Mouse (Mus musculus): ENCODE results near the gene Rab37. TPM values are rescaled to one million over a fixed set of nuclear protein-coding genes. Genes with fewer than 3 reads are reported as not detected.

Rab37 gene
- polyA plus RNA-seq, 1 experiment from 2014 or later: 1.7 TPM

GRCm38 (mm10) chr11:115189304-115189703, 98.1 kb downstream of the Rab37 start:
- no peak overlapping the region for H3K4me3 ChIP-seq (ENCODE audit: low read depth, low read length)
- 90% methylated on average over 6 of the region's 6 CpGs for WGBS
- H3K4me2 ChIP-seq (replicated peaks; ENCODE audit: low read depth): no peak overlapping the region
- no peaks in the 10 kb centered on the region for H3K9me3 ChIP-seq (ENCODE audit: control insufficient read depth, low read length)
- H3K36me3 ChIP-seq (ENCODE audit: control insufficient read depth, insufficient read depth, low read length): no peaks in the 10 kb centered on the region
- no peak overlapping the region for H3K27ac ChIP-seq (replicated peaks)
- H3K4me1 ChIP-seq (replicated peaks; ENCODE audit: control insufficient read depth, insufficient read depth): peaks cover 3% of the 10 kb centered on the region; the same call in 1 of the 2 replicates
- no peak for DNase-seq (ENCODE audit: low spot score)
- H3K9ac ChIP-seq (ENCODE audit: low read length): no peak overlapping the region
- no peaks in the 10 kb centered on the region for H3K27me3 ChIP-seq (ENCODE audit: control insufficient read depth, insufficient read depth, low read length)
- TF ChIP-seq CTCF (IDR thresholded peaks at IDR 0.05; ENCODE audit: low read depth) (no peak), EP300 (optimal IDR thresholded peaks at IDR 0.05) (no peak)
- no peak for ATAC-seq (ENCODE audit: low FRiP score, low TSS enrichment)

- Histone ChIP-seq H3K36me3 (ENCODE audit: control insufficient read depth, insufficient read depth, low read length) (no peaks in the 10 kb centered on the region; the same call in 1 of the 2 replicates), H3K27ac (replicated peaks) (no peak overlapping the region), H3K9me3 (ENCODE audit: control insufficient read depth, low read length) (no peaks in the 10 kb centered on the region), H3K4me3 (ENCODE audit: low read depth, low read length) (no peak overlapping the region), H3K4me1 (replicated peaks; ENCODE audit: control insufficient read depth, insufficient read depth) (0 out of 2 replicates have a peak, but pooled peaks cover 3% of the 10 kb centered on the region), H3K9ac (ENCODE audit: low read length) (0 out of 2 replicates have a peak overlapping the region, but pooled peaks have one; percentile 18), H3K4me2 (replicated peaks; ENCODE audit: low read depth) (no peak overlapping the region), H3K27me3 (ENCODE audit: control insufficient read depth, insufficient read depth, low read length) (no peaks in the 10 kb centered on the region)
- ATAC-seq (ENCODE audit: low FRiP score, low TSS enrichment) (peak; percentile 55), DNase-seq (ENCODE audit: low spot score) (peak; percentile 58)
- TF ChIP-seq CTCF (IDR thresholded peaks at IDR 0.05; ENCODE audit: low read depth) (no peak), EP300 (optimal IDR thresholded peaks at IDR 0.05) (no peak)
- WGBS: 47% methylated on average over 9 of the region's 9 CpGs
These were observed 100.9 kb downstream of the Rab37 start for GRCm38 (mm10) chr11:115192180-115192579.

DNA sequence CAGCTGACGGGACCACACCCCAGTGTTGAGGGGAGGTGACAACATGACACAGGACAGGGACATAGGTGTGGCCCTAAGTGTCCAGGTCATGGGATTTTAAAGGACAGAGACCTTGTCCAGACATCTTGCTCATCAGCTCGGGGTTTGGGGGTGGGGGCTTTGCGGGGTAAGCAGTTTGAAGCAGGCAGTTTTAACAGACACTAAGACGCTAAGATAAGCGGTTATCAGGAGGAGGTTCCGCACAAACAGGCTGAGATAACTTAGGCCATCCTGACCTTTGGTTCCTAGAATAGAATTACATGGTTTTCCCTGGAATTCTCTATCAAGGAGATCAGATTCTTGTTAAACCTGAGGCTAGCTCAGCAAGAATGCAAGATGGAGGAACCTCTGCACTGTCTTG, 103.5 kb downstream of the Rab37 start:
- H3K4me3 ChIP-seq (ENCODE audit: low read depth, low read length): no peak overlapping the region
- H3K27ac ChIP-seq (replicated peaks): no peak overlapping the region
- H3K9me3 ChIP-seq (ENCODE audit: control insufficient read depth, low read length): no peaks in the 10 kb centered on the region
- H3K4me1 ChIP-seq (replicated peaks; ENCODE audit: control insufficient read depth, insufficient read depth): no peaks in the 10 kb centered on the region
- WGBS: 79% methylated on average over 6 of the region's 6 CpGs
- no peak for DNase-seq (ENCODE audit: low spot score)
- ATAC-seq (ENCODE audit: low FRiP score, low TSS enrichment): no peak
- TF ChIP-seq EP300 (optimal IDR thresholded peaks at IDR 0.05): no peak
- TF ChIP-seq CTCF (IDR thresholded peaks at IDR 0.05; ENCODE audit: low read depth): no peak
- no peaks in the 10 kb centered on the region for H3K27me3 ChIP-seq (ENCODE audit: control insufficient read depth, insufficient read depth, low read length)
- H3K9ac ChIP-seq (ENCODE audit: low read length): no peak overlapping the region
- H3K4me2 ChIP-seq (replicated peaks; ENCODE audit: low read depth): no peak overlapping the region
- H3K36me3 ChIP-seq (ENCODE audit: control insufficient read depth, insufficient read depth, low read length): peaks cover 2% of the 10 kb centered on the region; the same call in 1 of the 2 replicates

- no peak overlapping the region for H3K4me3 ChIP-seq (ENCODE audit: low read depth, low read length)
- H3K27me3 ChIP-seq (ENCODE audit: control insufficient read depth, insufficient read depth, low read length): no peaks in the 10 kb centered on the region
- H3K4me1 ChIP-seq (replicated peaks; ENCODE audit: control insufficient read depth, insufficient read depth): no peaks in the 10 kb centered on the region
- ATAC-seq (ENCODE audit: low FRiP score, low TSS enrichment): no peak
- no peaks in the 10 kb centered on the region for H3K9me3 ChIP-seq (ENCODE audit: control insufficient read depth, low read length)
- DNase-seq (ENCODE audit: low spot score): no peak
- H3K36me3 ChIP-seq (ENCODE audit: control insufficient read depth, insufficient read depth, low read length): peaks cover 2% of the 10 kb centered on the region; the same call in 1 of the 2 replicates
- no peak overlapping the region for H3K27ac ChIP-seq (replicated peaks)
- H3K4me2 ChIP-seq (replicated peaks; ENCODE audit: low read depth): no peak overlapping the region
- TF ChIP-seq CTCF (IDR thresholded peaks at IDR 0.05; ENCODE audit: low read depth) (no peak), EP300 (optimal IDR thresholded peaks at IDR 0.05) (no peak)
- H3K9ac ChIP-seq (ENCODE audit: low read length): no peak overlapping the region
- WGBS: 77% methylated on average over 5 of the region's 5 CpGs
These were observed 104.7 kb downstream of the Rab37 start for GRCm38 (mm10) chr11:115195933-115196332.

- Histone ChIP-seq H3K4me2 (replicated peaks; ENCODE audit: low read depth) (no peak overlapping the region), H3K9me3 (ENCODE audit: control insufficient read depth, low read length) (no peaks in the 10 kb centered on the region), H3K4me3 (ENCODE audit: low read depth, low read length) (no peak overlapping the region), H3K9ac (ENCODE audit: low read length) (no peak overlapping the region), H3K27ac (replicated peaks) (no peak overlapping the region), H3K4me1 (replicated peaks; ENCODE audit: control insufficient read depth, insufficient read depth) (no peaks in the 10 kb centered on the region), H3K27me3 (ENCODE audit: control insufficient read depth, insufficient read depth, low read length) (no peaks in the 10 kb centered on the region), H3K36me3 (ENCODE audit: control insufficient read depth, insufficient read depth, low read length) (peaks cover 6% of the 10 kb centered on the region; the same call in 1 of the 2 replicates)
- WGBS: 84% methylated on average over 8 of the region's 8 CpGs
- ATAC-seq (ENCODE audit: low FRiP score, low TSS enrichment) (no peak), DNase-seq (ENCODE audit: low spot score) (no peak)
- no peak for TF ChIP-seq CTCF (IDR thresholded peaks at IDR 0.05; ENCODE audit: low read depth)
- no peak for TF ChIP-seq EP300 (optimal IDR thresholded peaks at IDR 0.05)
These were observed 106.3 kb downstream of the Rab37 start for GRCm38 (mm10) chr11:115197558-115197957.

- H3K9ac ChIP-seq (ENCODE audit: low read length): no peak overlapping the region
- 51% methylated on average over 12 of the region's 12 CpGs for WGBS
- TF ChIP-seq EP300 (optimal IDR thresholded peaks at IDR 0.05): no peak
- no peak for TF ChIP-seq CTCF (IDR thresholded peaks at IDR 0.05; ENCODE audit: low read depth)
- ATAC-seq (ENCODE audit: low FRiP score, low TSS enrichment) (no peak), DNase-seq (ENCODE audit: low spot score) (no peak)
- H3K4me1 ChIP-seq (replicated peaks; ENCODE audit: control insufficient read depth, insufficient read depth): no peaks in the 10 kb centered on the region
- H3K4me3 ChIP-seq (ENCODE audit: low read depth, low read length): no peak overlapping the region
- no peak overlapping the region for H3K27ac ChIP-seq (replicated peaks)
- peaks cover 12% of the 10 kb centered on the region; the same call in 1 of the 2 replicates for H3K36me3 ChIP-seq (ENCODE audit: control insufficient read depth, insufficient read depth, low read length)
- no peaks in the 10 kb centered on the region for H3K9me3 ChIP-seq (ENCODE audit: control insufficient read depth, low read length)
- no peak overlapping the region for H3K4me2 ChIP-seq (replicated peaks; ENCODE audit: low read depth)
- H3K27me3 ChIP-seq (ENCODE audit: control insufficient read depth, insufficient read depth, low read length): no peaks in the 10 kb centered on the region
These were observed 107.7 kb downstream of the Rab37 start for GRCm38 (mm10) chr11:115198932-115199384.
